Mouse (Mus musculus) gastrocnemius, adult 2 months (tissue): ENCODE results near the gene Osbpl3. TPM values are rescaled to one million over a fixed set of nuclear protein-coding genes. Genes with fewer than 3 reads are reported as not detected.
"Not testable (repeated sequence)": the region's sequence is repeated elsewhere in the genome, so short reads cannot be mapped to it uniquely, and the experiment has no call there.

Experiments used
- DNase-seq: peaks from one replicate; pipeline ENCODE4 v3.0.0; 2022
- H3K27ac ChIP-seq: fragments of 200-600 bp; 2 replicates; pipeline ENCODE4 v1.8.1; 2022; ENCODE audit warnings: mild to moderate bottlenecking
- H3K4me3 ChIP-seq: fragments of 200-600 bp; 2 replicates; pipeline ENCODE4 v1.8.1; 2022; ENCODE audit warnings: mild to moderate bottlenecking, moderate library complexity
- CTCF ChIP-seq: fragments of 200-600 bp; IDR thresholded peaks from 2 replicates; pipeline ENCODE4 v1.8.1; 2022; ENCODE audit warnings: antibody characterized with exemption, mild to moderate bottlenecking, moderate library complexity
- intact Hi-C: fragments of 180-260 bp; cut with DNase I; formaldehyde crosslinking; loops from one replicate; pipeline ENCODE4 v1.15.1; 2025
- total RNA-seq, 2 experiments: library from RNA; stranded (reverse); gene quantifications; 2 replicates each; pipeline ENCODE4 v1.2.3; 2021

The Osbpl3 gene
- total RNA-seq, 2 experiments from 2014 or later: 2.2 to 3.3 TPM

DNA sequence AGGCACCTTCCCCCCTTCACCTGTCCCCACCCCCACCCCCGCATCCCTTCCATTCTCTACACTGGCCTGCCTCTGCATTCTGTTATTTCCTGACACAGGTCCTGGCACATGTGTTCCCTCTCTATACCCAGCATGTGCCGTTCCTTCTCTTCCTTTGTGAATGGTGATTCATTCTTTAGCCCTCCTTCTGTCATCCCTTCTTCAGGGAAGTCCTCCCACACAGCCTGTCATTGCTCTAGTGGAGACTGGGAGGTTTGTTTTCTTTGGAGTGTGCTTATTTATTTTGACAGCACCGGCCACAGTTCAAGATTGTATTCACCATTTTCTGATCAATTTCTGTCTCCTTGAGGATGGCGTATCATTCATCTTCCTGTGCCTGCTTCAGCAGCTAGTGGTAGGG is 6.0 kb upstream of the Osbpl3 start:
- Histone ChIP-seq H3K27ac (no peak overlapping the region), H3K4me3 (no peak overlapping the region)
- no peak for TF ChIP-seq CTCF
- DNase-seq: no peak
- intact Hi-C loops: no loop called here

DNA sequence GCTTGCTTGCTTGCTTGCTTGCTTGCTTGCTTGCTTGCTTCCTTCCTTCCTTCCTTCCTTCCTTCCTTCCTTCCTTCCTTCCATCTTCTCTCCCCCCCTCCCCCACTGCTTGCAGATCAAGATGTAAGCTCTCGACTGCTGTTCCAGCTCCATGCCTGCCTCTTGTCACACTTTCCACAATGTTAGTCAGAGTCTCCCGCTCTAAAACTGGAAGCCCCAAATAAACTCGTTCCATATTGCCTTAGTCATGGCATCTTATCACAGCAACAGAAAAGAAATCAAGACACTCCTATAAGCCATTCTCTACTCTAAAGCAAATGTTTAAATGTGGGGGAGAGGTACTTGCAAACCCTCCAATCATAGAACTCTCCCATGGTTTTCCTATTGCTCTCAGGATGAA is 5.6 kb upstream of the Osbpl3 start:
- intact Hi-C loops: no loop called here
- H3K4me3 ChIP-seq: no peak overlapping the region
- TF ChIP-seq CTCF: no peak
- H3K27ac ChIP-seq: no peak overlapping the region
- no peak for DNase-seq

DNA sequence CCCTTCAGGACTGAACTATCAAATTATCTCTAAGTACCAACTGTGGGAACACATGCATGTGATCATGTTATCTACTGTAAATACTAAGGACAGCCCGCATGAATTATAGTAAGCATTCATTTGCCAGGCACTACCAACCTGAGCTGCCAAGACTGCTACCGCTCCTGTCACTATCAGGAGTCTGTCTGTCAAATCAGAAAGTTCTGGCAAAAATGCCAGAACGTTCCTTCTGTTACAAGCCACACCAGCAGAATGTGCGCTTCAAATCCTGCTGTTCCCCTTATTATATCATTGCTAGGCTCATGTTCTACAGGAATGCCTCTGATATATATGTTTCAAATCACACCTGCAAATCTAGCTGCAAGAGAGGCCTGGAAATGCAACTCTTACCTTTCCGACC is 4.6 kb upstream of the Osbpl3 start:
- DNase-seq: no peak
- intact Hi-C loops: no loop called here
- no peak for TF ChIP-seq CTCF
- Histone ChIP-seq H3K27ac (no peak overlapping the region), H3K4me3 (no peak overlapping the region)

DNA sequence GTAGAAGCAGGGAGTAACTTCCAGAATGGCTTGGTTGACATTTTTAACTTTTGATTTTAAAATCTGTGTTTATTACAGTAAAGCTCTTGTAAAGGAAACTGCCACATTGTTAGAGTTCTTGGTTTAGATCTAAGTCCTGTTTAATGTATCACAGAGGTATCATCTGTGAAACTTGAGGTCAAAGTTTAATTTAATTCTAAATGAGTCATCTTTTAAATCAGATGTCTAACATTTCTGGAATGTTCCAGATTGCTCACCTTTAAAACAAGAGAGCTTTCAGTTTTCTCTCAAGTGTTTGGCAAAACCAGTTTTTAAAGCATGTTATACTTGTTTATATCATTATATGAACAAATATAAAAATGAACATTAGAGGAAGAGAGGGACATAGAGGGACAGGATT is 4.2 kb upstream of the Osbpl3 start:
- TF ChIP-seq CTCF: no peak
- no peak overlapping the region for H3K4me3 ChIP-seq
- DNase-seq: no peak
- intact Hi-C loops: no loop called here
- no peak overlapping the region for H3K27ac ChIP-seq

DNA sequence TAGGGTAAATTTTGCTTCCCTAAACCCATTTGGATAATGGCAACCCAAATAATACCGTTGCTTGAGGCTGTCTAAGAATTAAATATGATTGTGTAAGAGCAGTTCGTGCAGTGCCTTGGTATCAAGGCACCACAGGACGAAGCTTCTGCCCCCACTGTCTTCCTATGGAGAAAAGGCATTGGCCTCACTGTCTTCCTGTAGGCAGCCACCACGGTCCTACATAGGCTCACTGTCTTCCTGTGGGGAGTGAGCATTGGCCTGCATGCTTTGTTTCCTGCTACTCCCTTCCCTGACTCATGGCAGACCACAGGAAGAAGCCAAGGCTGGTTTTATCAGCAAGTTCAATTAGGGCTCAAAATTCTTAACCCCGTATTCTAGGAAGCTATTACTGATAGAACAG is 3.3 kb upstream of the Osbpl3 start:
- TF ChIP-seq CTCF: no peak
- no peak overlapping the region for H3K27ac ChIP-seq
- intact Hi-C loops: no loop called here
- no peak for DNase-seq
- no peak overlapping the region for H3K4me3 ChIP-seq

DNA sequence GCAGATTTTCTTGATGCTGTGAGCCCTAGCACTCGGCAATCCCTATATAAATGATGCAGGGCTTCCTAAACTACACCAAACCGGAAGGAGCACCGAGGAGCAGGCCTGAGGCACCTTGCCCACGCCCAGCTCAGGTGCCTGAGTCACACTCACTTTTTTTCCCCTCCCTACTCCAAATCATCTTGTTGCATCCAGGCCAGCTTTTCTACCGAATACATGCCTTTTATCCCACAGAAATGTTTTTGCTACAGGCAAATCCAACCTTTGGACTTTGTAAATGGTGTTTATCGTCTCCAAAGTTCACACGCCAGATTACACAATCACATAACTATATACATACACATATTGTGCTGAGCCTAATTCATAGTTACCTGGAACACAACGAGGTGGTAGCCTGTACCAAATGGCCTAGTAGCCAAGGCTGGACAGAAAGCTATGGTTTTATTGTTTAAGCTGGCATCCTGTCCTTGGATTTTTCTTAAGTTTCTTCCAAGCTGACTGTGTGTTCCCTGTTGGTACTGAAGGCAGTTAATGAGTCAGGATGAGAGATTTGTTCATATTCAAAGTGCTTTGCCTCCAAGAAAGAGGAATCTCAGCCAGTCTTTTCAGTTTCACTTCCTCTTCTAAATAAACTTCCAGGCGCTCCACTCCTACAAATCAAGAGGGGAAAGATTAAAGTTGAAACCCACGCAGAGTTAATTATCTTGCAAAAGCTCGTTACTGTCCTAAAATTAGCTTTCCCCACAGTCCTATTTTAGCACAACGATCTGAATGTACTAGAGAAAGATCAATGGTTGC is 1.7 kb upstream of the Osbpl3 start:
- no peak for TF ChIP-seq CTCF
- intact Hi-C loops: loop anchor here (2.0 kb wide), 1 partner anchor 151 kb away; no protein-coding TSS in a partner anchor
- Histone ChIP-seq H3K27ac (no peak overlapping the region), H3K4me3 (no peak overlapping the region)
- DNase-seq: no peak

DNA sequence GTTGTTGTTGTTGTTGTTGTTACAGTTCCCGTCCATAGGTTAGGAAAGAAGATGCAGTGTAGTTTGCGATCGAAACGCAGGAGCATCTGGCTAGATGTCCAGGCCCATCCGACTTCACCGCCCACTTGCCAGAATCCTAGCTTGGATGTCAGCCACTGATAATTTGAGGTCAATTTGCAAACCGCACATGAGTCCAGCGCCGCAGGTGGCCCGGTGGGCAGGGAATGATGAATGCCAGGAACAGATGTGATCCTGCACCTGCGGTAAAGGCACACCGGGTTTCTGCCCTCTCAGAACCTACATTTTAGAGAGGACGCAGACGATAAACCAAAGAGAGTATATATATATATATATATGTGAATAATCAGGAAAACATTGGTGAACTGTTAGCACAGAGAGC is 705 bp upstream of the Osbpl3 start:
- intact Hi-C loops: loop anchor here (2.0 kb wide), 1 partner anchor 150 kb away; no protein-coding TSS in a partner anchor
- peak overlapping the region; percentile 89 for H3K4me3 ChIP-seq

DNA sequence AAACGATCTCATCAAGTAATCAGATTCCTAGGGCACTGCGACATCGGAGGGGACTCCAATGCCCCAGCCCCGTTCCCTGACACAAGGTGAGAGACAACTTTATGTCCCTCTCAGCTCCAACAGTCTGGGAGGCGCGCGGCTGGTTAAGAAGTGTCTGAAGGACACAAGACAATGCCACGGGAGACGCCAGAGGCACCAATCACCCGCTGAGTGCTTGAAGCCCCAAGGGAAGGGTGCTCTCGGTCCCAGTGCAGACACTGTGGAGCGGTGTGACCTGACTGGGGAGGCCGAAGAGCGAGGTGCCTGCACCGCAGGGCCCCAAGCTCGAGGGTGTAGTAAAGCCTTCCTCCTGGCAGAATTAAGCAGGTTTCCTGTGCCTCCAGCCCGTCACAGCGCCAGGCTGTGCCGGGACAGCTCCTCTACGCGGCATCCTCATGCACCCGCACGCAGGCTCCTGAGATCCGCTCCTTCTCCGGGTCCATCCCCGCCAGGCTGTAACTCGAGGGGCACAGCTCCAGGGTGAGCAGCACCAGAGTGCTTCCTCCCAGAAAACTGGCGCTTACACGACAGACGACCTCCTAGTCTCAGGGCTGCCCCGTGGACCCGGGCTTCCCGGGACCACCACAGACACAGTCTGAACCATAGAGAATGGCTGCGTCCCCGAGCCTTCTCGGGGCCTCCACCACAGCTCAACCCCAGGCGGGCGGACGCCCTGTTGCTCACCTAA is 736 bp downstream of the Osbpl3 start:
- peak overlapping the region; percentile 89 for H3K4me3 ChIP-seq
- H3K27ac ChIP-seq: peak overlapping the region; percentile 79
- TF ChIP-seq CTCF: no peak
- intact Hi-C loops: no loop called here
- peak; percentile 58 for DNase-seq

More for the DNA sequence above, 705 bp upstream of the Osbpl3 start:
- H3K27ac ChIP-seq: peak overlapping the region; percentile 79; the same call in 1 of the 2 replicates
- no peak for TF ChIP-seq CTCF
- no peak for DNase-seq

DNA sequence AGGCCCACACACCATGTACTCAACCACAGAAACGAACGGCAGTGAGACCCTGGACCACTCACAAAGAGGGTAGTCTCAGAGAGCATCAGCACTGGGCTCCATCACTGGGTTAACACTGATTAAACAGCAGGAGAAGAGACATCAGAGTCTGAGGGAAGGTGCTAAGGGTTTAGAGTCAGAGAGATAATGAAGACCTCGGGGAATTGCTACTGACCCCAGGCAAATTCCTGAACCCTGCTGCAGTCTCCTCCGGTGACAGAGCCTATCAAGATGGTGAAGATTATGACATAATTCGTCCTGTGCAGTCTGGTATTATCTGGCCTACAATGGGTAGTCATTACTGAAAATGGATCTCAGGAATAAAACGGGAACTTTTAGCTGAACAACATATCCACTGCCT is 2.4 kb downstream of the Osbpl3 start:
- intact Hi-C loops: no loop called here
- Histone ChIP-seq H3K27ac (no peak overlapping the region), H3K4me3 (no peak overlapping the region)
- no peak for TF ChIP-seq CTCF
- no peak for DNase-seq

DNA sequence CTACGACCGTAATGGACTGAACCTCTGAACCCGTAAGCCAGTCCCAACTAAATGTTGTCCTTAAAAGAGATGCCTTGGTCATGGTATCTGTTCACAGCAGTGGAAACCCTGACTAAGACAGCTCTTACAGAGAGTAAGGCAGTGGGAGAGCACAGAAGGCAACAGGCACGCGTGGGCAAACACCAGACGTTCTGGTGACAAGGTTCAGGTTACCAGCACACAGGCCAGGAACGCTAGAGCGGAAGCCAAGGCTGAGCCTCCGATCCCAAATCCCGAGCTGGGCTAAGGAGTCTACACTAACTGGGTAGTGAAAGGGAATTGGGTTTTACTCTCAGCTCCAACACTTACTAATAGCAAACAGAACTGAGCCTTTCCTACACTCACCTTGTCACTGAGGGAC is 3.8 kb downstream of the Osbpl3 start:
- Histone ChIP-seq H3K4me3 (no peak overlapping the region), H3K27ac (no peak overlapping the region)
- DNase-seq: no peak
- intact Hi-C loops: no loop called here
- no peak for TF ChIP-seq CTCF

DNA sequence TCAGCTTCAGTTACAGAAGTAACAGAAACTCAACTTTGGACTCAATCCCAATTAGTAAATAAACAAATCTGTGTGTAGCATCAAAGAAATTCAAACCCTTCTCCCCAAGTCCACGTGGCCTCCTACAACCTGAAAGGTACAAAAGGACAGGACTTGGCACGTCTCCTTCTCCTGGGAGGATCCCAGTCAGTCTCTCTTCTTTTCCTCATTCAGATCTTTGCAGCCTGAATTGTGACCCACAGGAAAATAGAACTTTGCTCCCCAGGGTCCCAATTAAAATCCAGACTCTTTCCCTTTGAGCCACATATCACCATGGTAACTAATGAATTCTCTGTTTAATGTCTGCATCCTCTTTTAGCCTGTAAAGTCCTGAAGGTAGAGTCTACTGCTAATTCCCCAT is 10.4 kb downstream of the Osbpl3 start:
- H3K27ac ChIP-seq: no peak overlapping the region
- TF ChIP-seq CTCF: no peak
- intact Hi-C loops: no loop called here
- H3K4me3 ChIP-seq: no peak overlapping the region
- no peak for DNase-seq

DNA sequence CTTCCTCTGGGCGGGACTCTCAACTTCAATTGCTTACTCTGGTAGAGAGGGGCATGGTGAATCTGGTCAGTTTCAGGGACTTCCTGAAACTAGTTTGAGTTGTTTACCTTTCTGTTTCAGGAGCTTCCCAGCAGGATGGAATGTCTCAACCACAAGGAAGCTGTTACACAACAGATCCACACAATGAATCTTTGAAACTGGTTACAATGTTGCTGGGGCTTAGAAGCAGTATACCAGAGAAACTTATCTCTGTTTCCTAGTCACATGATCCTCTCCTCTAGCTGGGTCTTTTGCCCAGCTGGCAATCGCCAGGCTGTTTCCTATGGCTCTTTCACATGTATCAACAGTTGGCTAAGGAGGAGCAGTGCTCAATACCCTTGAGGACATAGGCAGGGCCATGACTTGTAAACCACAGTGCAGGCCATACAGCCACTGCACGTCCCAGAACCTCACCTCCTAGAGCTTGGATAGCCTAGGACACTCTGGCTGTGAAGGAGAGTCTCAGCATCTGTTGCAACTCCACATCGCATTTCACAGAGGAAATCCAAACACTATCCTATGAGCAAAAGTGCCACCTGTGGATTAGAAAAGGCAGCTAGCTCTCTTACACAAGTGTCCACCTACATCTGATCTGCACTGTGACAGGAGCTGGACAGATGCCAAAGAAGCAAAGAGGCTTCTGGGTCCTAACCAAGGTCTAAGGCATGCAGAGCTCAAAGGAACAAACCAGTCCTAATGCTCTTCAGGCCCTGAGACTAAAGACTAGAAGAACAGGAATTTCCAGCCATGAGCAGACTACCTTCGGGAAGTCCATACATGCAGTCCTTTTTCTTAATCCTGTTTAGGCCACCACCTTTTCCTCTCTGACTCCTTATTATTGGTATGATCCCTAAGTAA is 14.8 kb downstream of the Osbpl3 start:
- Histone ChIP-seq H3K27ac (no peak overlapping the region), H3K4me3 (no peak overlapping the region)
- TF ChIP-seq CTCF: no peak
- intact Hi-C loops: no loop called here
- no peak for DNase-seq

DNA sequence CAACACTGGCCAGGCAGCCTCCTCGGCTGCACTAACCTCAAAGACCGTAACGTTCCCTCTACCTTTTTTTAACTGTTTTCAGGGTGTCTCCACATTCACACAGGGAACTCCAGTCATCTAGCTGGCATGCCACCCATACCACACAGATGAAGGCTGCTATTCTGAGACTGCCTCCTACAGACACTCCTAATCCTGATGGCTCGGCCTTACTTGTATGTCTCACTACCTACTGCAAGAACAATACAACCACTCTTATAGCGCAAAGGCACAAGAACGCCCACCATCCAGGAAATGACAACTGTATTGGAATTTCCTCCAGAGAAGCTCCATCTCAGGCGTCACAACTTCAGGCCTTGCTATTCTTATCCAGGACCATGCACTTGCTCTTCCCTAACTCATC is 15.8 kb downstream of the Osbpl3 start:
- intact Hi-C loops: no loop called here
- Histone ChIP-seq H3K27ac (no peak overlapping the region), H3K4me3 (no peak overlapping the region)
- DNase-seq: no peak
- TF ChIP-seq CTCF: no peak

DNA sequence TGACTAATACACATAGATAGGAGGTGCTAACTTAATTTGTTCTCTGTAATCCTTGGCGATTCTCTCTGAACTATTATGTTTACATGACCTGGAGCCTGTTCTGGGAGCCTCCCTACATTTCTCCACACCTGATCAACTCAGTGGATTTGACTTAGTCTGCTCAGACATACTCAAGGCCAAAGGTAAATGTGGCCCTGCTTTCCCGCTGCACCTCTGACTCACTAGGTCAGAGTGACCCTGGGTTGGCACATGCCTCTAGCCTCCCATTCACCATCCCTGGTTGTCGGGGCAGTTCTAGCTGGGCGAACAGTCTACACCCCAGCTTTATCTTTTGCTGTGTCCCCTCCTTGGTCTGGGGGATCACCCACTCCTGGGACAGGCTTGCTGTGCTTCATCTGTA is 17.1 kb downstream of the Osbpl3 start:
- H3K27ac ChIP-seq, DNase-seq, H3K4me3 ChIP-seq, intact Hi-C loops: not testable (repeated sequence)
